Mouse (Mus musculus) T-helper 1 cell (primary cell): ENCODE data around the gene Gsx1.

Experiments
- in situ Hi-C: fragments of 300-600 bp; cut with MboI, MseI; formaldehyde crosslinking; loops from one replicate; pipeline ENCODE4 v1.15.1; 2025; ENCODE audit warnings: high pct_unique_total_duplicates

The Gsx1 gene

GRCm38 (mm10) chr5:147204905-147205304, 16.4 kb downstream of the Gsx1 start:
- in situ Hi-C loops = no loop called here

GRCm38 (mm10) chr5:147207852-147208251, 19.4 kb downstream of the Gsx1 start:
- in situ Hi-C loops = no loop called here

- in situ Hi-C loops = no loop called here
These were observed 20.0 kb downstream of the Gsx1 start for GRCm38 (mm10) chr5:147208471-147208870.

GRCm38 (mm10) chr5:147227354-147228112, 39.0 kb downstream of the Gsx1 start:
- in situ Hi-C loops = loop anchor here (5.0 to 10.0 kb wide), 3 partner anchors 283 to 540 kb away; partner anchors contain the start of gene Gtf3a

GRCm38 (mm10) chr5:147235406-147236309, 47.2 kb downstream of the Gsx1 start:
- in situ Hi-C loops = no loop called here
